Mouse (Mus musculus) olfactory bulb, adult 2 months (tissue): ENCODE measurements around the gene Usp34.

Source experiments
- CTCF ChIP-seq: fragments of 200-500 bp; IDR thresholded peaks from 2 replicates; pipeline ENCODE4 v1.5.1; 2012; ENCODE audit warnings: low read depth, mild to moderate bottlenecking, low read length, moderate library complexity; ENCODE audit not compliant: insufficient read depth
- POLR2A ChIP-seq: fragments of 200-500 bp; IDR thresholded peaks from 2 replicates; pipeline ENCODE4 v1.6.1; 2012; ENCODE audit warnings: mild to moderate bottlenecking, low read depth, low read length, moderate library complexity; ENCODE audit not compliant: insufficient read depth

DNA sequence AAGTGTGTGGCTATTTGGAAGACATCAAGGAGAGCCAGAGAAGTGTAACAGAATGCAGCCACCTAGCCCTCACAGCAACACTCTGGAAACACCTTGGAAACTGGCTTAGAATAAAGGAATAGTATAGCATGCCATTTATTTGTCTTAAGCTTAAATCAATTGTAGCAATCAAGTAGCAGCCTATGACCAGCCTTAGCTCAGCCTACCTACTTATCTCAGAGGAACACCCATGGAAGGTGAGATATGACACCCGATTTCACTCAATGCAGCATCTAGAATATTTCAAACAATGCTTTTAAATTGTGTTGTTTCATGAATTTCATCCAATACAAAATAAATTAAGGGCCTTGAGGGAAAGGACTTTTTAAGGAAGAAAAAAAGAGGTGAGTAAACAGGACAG, 183.3 kb downstream of the Usp34 start:
- TF ChIP-seq CTCF, result no peak
- TF ChIP-seq POLR2A, result no peak
